Mouse (Mus musculus) heart, embryonic 11.5 days (tissue): ENCODE measurements around the gene Rnf187. TPM values are rescaled to one million over a fixed set of nuclear protein-coding genes. Genes with fewer than 3 reads are reported as not detected.

Source experiments
- ATAC-seq: fragments of 200-750 bp; cut with Nextera tagmentation; replicated peaks from 2 replicates; pipeline ENCODE4 v1.8.0; 2017; ENCODE audit warnings: moderate library complexity; ENCODE audit not compliant: insufficient number of reproducible peaks, low FRiP score, low TSS enrichment
- H3K27ac ChIP-seq: fragments of 300-500 bp; sonication (generic); 2 replicates; pipeline ENCODE4 v1.5.1; 2014; ENCODE audit warnings: mild to moderate bottlenecking, low read depth, low read length
- H3K27me3 ChIP-seq: fragments of 300-500 bp; sonication (generic); 2 replicates; pipeline ENCODE4 v1.6.1; 2014; ENCODE audit warnings: mild to moderate bottlenecking, low read length, mixed read lengths; ENCODE audit not compliant: control insufficient read depth, insufficient read depth
- H3K36me3 ChIP-seq: fragments of 300-500 bp; sonication (generic); 2 replicates; pipeline ENCODE4 v1.6.1; 2014; ENCODE audit warnings: mild to moderate bottlenecking, low read length, moderate library complexity, mixed read lengths; ENCODE audit not compliant: control insufficient read depth, insufficient read depth
- H3K4me1 ChIP-seq: fragments of 300-500 bp; sonication (generic); 2 replicates; pipeline ENCODE4 v1.6.1; 2014; ENCODE audit warnings: low read length; ENCODE audit not compliant: control insufficient read depth, insufficient read depth
- H3K4me2 ChIP-seq: fragments of 300-500 bp; sonication (generic); 2 replicates; pipeline ENCODE4 v1.6.1; 2014; ENCODE audit warnings: mild to moderate bottlenecking, moderate library complexity
- H3K4me3 ChIP-seq: fragments of 300-500 bp; sonication (generic); 2 replicates; pipeline ENCODE4 v1.5.1; 2014; ENCODE audit warnings: low read depth, low read length
- H3K9ac ChIP-seq: fragments of 300-500 bp; sonication (generic); 2 replicates; pipeline ENCODE4 v1.6.1; 2014; ENCODE audit warnings: mild to moderate bottlenecking, low read depth, low read length, moderate library complexity
- H3K9me3 ChIP-seq: fragments of 300-500 bp; sonication (generic); replicated peaks from 2 replicates; pipeline ENCODE4 v1.6.1; 2016; ENCODE audit warnings: low read length; ENCODE audit not compliant: control insufficient read depth
- WGBS: fragments of 180-500 bp; shearing (Covaris S2); extraction: QIAGEN DNeasy Blood & Tissue Kit; methylation state at CpG from one replicate; pipeline ENCODE4 v1.1.7; 2014; ENCODE audit not compliant: insufficient replicate concordance; 5-methylcytosine and 5-hydroxymethylcytosine counted together
- polyA plus RNA-seq: library from polyadenylated mRNA; unstranded; fragments of >200 nt; fragmentation: Nextera tagmentation; extraction: Ambion mirVana; gene quantifications from 2 replicates; pipeline ENCODE4 v1.2.1, GENCODE M21; 2014

Rnf187 gene
- polyA plus RNA-seq, 1 experiment from 2014 or later = 172 TPM

DNA sequence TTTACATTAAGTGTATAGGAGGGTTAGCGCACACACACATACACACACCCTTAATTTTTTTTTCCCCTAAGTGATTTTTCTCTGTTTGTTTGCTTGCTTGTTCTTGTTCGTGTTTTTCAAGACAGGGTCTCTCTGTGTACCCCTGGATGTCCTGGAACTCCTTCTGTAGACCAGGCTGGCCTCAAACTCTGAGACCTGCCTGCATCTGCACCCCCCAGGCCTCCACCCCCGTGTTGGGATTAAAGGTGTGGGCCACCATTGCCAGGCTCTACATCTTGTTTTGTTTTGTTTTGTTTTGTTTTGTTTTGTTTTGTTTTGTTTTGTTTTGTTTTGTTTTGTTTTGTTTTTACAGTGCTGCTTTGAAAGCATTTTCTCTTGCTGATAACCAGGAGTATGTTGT, 8.6 kb upstream of the Rnf187 start:
- ATAC-seq = no peak
- WGBS = 72% methylated on average over 3 of the region's 3 CpGs
- Histone ChIP-seq H3K4me1 (peaks cover 7% of the 10 kb centered on the region; the same call in 1 of the 2 replicates), H3K27ac (no peak overlapping the region), H3K4me2 (no peak overlapping the region), H3K4me3 (no peak overlapping the region), H3K27me3 (peaks cover 49% of the 10 kb centered on the region), H3K9me3 (no peaks in the 10 kb centered on the region), H3K9ac (no peak overlapping the region), H3K36me3 (no peaks in the 10 kb centered on the region)

GRCm38 (mm10) chr11:58944136-58944535, 5.4 kb upstream of the Rnf187 start:
- peaks cover 26% of the 10 kb centered on the region for H3K27me3 ChIP-seq
- no peak overlapping the region for H3K4me2 ChIP-seq
- H3K4me1 ChIP-seq = peaks cover 7% of the 10 kb centered on the region; the same call in 1 of the 2 replicates
- H3K4me3 ChIP-seq = no peak overlapping the region
- 79% methylated on average over 5 of the region's 5 CpGs for WGBS
- no peak overlapping the region for H3K27ac ChIP-seq
- H3K9me3 ChIP-seq = no peaks in the 10 kb centered on the region
- no peak overlapping the region for H3K9ac ChIP-seq
- no peaks in the 10 kb centered on the region for H3K36me3 ChIP-seq
- no peak for ATAC-seq

DNA sequence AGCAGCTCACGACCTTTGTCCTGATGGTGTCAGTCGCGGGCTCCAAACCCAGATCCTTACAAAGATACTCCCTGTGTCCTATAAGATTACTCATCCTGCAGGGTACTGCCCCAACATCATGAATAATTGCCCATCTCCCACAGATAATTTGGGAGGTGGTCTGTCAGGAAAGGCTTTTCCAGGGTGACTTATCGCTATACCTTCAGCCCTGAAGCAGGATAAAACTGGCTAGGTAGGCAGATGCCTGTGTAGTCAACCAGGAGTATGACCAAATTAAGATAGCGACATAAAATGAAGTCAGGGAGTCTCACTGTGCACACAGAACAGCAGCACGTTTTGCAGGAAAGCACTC, 348 bp upstream of the Rnf187 start:
- Histone ChIP-seq H3K9ac (peak overlapping the region; percentile 79), H3K4me1 (peaks cover 10% of the 10 kb centered on the region), H3K9me3 (no peaks in the 10 kb centered on the region), H3K36me3 (peaks cover 4% of the 10 kb centered on the region; the same call in 1 of the 2 replicates), H3K4me3 (peak overlapping the region; percentile 86), H3K27me3 (peaks cover 6% of the 10 kb centered on the region; the same call in 1 of the 2 replicates), H3K27ac (peak overlapping the region; percentile 92; the same call in 1 of the 2 replicates), H3K4me2 (peak overlapping the region; percentile 100)
- no peak for ATAC-seq
- 19% methylated on average over 6 of the region's 6 CpGs for WGBS

DNA sequence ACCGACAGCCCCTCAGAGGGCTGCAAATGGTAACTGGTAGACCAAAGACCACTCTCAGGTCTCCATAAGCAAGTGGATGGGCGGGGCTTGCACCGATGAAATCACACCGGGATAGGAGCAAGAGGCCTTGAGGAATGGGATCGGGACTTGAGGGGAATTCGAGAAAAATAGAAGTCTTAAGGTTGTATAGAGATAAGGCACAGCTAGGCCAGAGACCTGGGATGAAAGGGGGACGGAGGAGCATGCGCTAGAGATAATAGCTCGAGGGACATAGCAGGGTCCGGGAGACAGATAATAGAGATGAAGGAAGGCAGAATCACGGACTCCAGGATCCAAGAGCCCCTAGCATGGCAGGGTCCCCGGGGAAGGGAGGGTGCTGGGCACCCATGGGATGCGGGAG, 807 bp downstream of the Rnf187 start:
- peak overlapping the region; percentile 100 for H3K4me2 ChIP-seq

DNA sequence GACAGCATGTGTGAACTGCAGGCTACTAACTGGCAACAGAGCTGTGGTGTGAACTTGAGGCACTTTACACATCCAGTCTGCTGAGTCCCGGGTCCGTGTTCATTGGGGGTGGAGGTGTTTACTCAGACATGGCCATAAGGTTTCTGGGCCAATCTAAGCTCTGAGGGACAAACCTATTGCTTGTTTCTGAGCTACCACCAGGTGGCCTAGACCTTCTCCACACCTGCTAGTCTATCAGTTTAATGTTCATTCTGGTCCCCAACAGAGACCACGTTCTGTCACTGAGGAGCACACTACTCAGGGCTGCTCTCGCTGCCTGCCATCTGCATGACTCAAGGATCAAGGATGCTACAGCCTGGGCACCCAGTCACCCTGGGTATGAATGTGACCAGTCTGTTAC, 7.1 kb downstream of the Rnf187 start:
- Histone ChIP-seq H3K9me3 (no peaks in the 10 kb centered on the region), H3K4me2 (no peak overlapping the region), H3K4me3 (no peak overlapping the region), H3K27ac (no peak overlapping the region), H3K27me3 (no peaks in the 10 kb centered on the region), H3K4me1 (no peaks in the 10 kb centered on the region), H3K9ac (no peak overlapping the region), H3K36me3 (peaks cover 20% of the 10 kb centered on the region)
- 71% methylated on average over 4 of the region's 4 CpGs for WGBS
- no peak for ATAC-seq

More for the DNA sequence above, 807 bp downstream of the Rnf187 start:
- peak overlapping the region; percentile 79 for H3K9ac ChIP-seq
- 1% methylated on average over 13 of the region's 13 CpGs for whole genome bisulfite sequencing
- no peaks in the 10 kb centered on the region for H3K27me3 ChIP-seq
- no peak for ATAC-seq
- H3K9me3 ChIP-seq = no peaks in the 10 kb centered on the region
- peaks cover 14% of the 10 kb centered on the region for H3K36me3 ChIP-seq
- peak overlapping the region; percentile 92 for H3K27ac ChIP-seq
- peaks cover 10% of the 10 kb centered on the region for H3K4me1 ChIP-seq
- H3K4me3 ChIP-seq = peak overlapping the region; percentile 86

DNA sequence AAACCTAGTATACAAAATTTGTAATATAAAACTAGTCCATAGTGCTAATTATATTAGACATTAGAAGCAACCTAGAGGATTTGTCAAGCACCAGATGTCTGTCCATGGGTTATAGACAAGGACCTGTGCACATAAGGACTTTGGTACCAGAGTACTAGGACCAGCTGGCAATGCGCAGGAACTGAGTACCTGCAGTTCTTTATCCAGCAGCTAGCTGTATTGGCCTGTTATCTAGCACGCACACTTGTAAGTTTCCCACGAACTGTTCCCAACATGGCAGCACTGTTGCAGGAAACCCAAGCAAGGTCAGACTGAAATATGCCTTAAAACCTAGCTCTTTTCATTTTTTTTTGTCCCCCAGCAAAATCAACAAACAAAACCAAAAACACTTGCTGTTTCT, 8.5 kb downstream of the Rnf187 start:
- 71% methylated on average over 3 of the region's 3 CpGs for WGBS
- ATAC-seq = no peak
- Histone ChIP-seq H3K9me3 (no peaks in the 10 kb centered on the region), H3K4me3 (no peak overlapping the region), H3K9ac (no peak overlapping the region), H3K4me2 (no peak overlapping the region), H3K27ac (no peak overlapping the region), H3K27me3 (no peaks in the 10 kb centered on the region), H3K36me3 (peaks cover 20% of the 10 kb centered on the region), H3K4me1 (no peaks in the 10 kb centered on the region)

- no peaks in the 10 kb centered on the region for H3K4me1 ChIP-seq
- WGBS = 34% methylated on average over 3 of the region's 3 CpGs
- no peak overlapping the region for H3K4me3 ChIP-seq
- H3K9me3 ChIP-seq = no peaks in the 10 kb centered on the region
- ATAC-seq = no peak
- peaks cover 20% of the 10 kb centered on the region for H3K36me3 ChIP-seq
- no peaks in the 10 kb centered on the region for H3K27me3 ChIP-seq
- H3K9ac ChIP-seq = 0 out of 2 replicates have a peak overlapping the region, but pooled peaks have one; percentile 25
- H3K4me2 ChIP-seq = no peak overlapping the region
- H3K27ac ChIP-seq = no peak overlapping the region
These were observed 9.1 kb downstream of the Rnf187 start for GRCm38 (mm10) chr11:58929641-58930040.

DNA sequence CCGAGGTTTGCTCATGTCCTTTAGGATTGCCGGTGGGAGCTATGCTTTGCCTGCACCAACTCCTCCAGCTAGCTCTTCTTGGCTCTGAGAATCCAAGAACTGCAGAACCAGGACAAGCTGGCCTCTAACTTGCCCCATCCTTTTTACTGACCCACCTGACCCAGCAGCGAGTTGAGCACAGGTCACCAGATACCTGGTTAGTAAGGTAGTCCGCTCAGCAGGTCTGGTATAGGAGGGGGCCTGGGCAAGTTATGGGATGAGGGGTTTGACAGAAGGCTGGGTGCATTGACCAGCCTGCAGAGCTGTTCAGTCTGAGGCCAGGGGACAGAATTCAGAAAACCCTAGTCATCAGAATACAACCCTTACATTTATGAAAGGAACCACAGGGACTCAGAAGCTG, 9.7 kb downstream of the Rnf187 start:
- no peak for ATAC-seq
- no peaks in the 10 kb centered on the region for H3K4me1 ChIP-seq
- H3K27ac ChIP-seq = no peak overlapping the region
- H3K4me2 ChIP-seq = no peak overlapping the region
- WGBS = 60% methylated on average over 4 of the region's 4 CpGs
- no peak overlapping the region for H3K9ac ChIP-seq
- H3K4me3 ChIP-seq = no peak overlapping the region
- peaks cover 17% of the 10 kb centered on the region for H3K36me3 ChIP-seq
- no peaks in the 10 kb centered on the region for H3K27me3 ChIP-seq
- H3K9me3 ChIP-seq = no peaks in the 10 kb centered on the region
